In the genomic region with DNA sequence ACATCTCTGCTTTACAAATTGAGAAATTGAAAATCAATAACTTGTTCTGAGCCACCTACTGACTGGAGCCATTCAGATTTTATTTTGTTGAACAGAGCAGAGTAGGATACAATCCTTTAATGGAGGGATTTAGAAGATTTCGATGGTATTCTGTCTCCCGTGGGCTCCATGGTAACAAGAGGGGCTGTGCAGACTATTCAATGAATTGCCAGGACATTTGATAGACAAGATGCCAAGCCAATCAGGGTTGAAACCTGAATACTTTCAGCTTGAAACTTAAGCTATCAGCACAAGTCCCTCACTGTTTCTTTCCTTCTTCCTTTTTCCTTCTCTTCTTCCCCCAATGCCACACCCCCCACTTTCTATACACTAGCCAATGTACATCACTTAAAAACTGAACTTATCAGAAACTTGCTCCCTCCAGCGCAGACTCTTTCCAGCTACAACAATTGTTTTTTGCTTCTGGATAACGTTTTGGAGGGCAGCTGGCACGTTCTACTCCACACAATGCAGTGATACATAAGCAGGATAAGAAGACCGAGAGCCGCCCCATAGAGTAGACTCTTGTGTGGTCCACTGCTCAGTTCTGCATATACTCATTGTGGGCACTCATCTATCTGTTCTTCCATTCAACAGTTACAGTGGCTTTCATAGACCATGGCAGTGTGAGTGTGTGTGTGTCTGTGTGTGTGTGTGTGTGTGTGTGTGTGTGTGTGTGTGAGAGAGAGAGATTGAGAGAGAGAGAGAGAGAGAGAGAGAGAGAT, we compare ENCODE assay signal across 13 mouse cellular contexts.
DNase-seq lines count a peak whose midpoint lies in the region; ATAC-seq lines count a peak whose summit lies in the region.
"Had no signal": no experiment of that assay in that cellular context is flagged by ENCODE, and none has a peak within 500 bp of the region (broad histone marks: within the 10 kb centered on the region; RNA-seq: fewer than 3 reads in every experiment).

No protein-coding gene starts in this region.

- 74% methylated on average over 7 of the region's 7 CpGs for WGBS in embryonic facial prominence, embryonic 14.5 days

- no peak overlapping the region for H3K4me3 ChIP-seq in embryonic facial prominence, embryonic 14.5 days (ENCODE audit: low read depth, low read length)
- H3K4me3 ChIP-seq: neural tube, embryonic 12.5 days had no signal

- H3K9me3 ChIP-seq in embryonic facial prominence, embryonic 14.5 days (ENCODE audit: control insufficient read depth, low read length), result no peaks in the 10 kb centered on the region
- H3K9me3 ChIP-seq: neural tube, embryonic 12.5 days had no signal

- no peak for ATAC-seq in embryonic facial prominence, embryonic 14.5 days (ENCODE audit: low read depth)

- DNase-seq in frontal cortex, postnatal 10 days (ENCODE audit: low spot score in 2 of 2), result peak; percentile 9 to 22
- DNase-seq in frontal cortex, postnatal 14 days (ENCODE audit: low spot score in 2 of 2), result no peak
- DNase-seq in embryonic facial prominence, embryonic 14.5 days (ENCODE audit: low spot score), result peak; percentile 68
- DNase-seq in layer of hippocampus, postnatal 14 days (ENCODE audit: low spot score in 2 of 2), result peak; percentile 20 to 86
- DNase-seq in right cerebral cortex, adult 2 months (ENCODE audit: low spot score in 2 of 2), result peak; percentile 7 to 59
- DNase-seq in gastrocnemius, postnatal 25 days, result no peak
- no peak for DNase-seq in kidney, postnatal 36 days
- DNase-seq in urinary bladder, postnatal 25 days (ENCODE audit: low spot score), result no peak
- DNase-seq: heart, adult 11 months; heart, postnatal 14 days; kidney, adult 9 months had no signal

- H3K4me1 ChIP-seq in embryonic facial prominence, embryonic 14.5 days (ENCODE audit: control insufficient read depth, insufficient read depth, low read length), result no peaks in the 10 kb centered on the region
- H3K4me1 ChIP-seq: neural tube, embryonic 12.5 days had no signal

- H3K36me3 ChIP-seq in embryonic facial prominence, embryonic 14.5 days (ENCODE audit: control insufficient read depth, insufficient read depth, low read length), result no peaks in the 10 kb centered on the region
- H3K36me3 ChIP-seq: neural tube, embryonic 12.5 days had no signal

- no peak overlapping the region for H3K9ac ChIP-seq in embryonic facial prominence, embryonic 14.5 days (ENCODE audit: low read depth, low read length)
- H3K9ac ChIP-seq: neural tube, embryonic 12.5 days had no signal

- H3K27me3 ChIP-seq in embryonic facial prominence, embryonic 14.5 days (replicated peaks; ENCODE audit: control insufficient read depth, insufficient read depth, low read length), result no peaks in the 10 kb centered on the region
- H3K27me3 ChIP-seq: CH12.LX; neural tube, embryonic 12.5 days had no signal

- H3K27ac ChIP-seq in embryonic facial prominence, embryonic 14.5 days (replicated peaks; ENCODE audit: low read depth, low read length), result no peak overlapping the region
- H3K27ac ChIP-seq: neural tube, embryonic 12.5 days had no signal

- no peak overlapping the region for H3K4me2 ChIP-seq in embryonic facial prominence, embryonic 14.5 days (ENCODE audit: low read depth, low read length)
- H3K4me2 ChIP-seq: neural tube, embryonic 12.5 days had no signal

Comparison
In these comparisons a context has a peak if more than half of its experiments do, and no peak if none do; other contexts are left out.
1. DNase-seq: peak in frontal cortex, postnatal 10 days (2 of 2), embryonic facial prominence, embryonic 14.5 days (single experiment), layer of hippocampus, postnatal 14 days (2 of 2) and right cerebral cortex, adult 2 months (2 of 2); none in frontal cortex, postnatal 14 days (0 of 2), gastrocnemius, postnatal 25 days (single experiment), kidney, postnatal 36 days (0 of 2) and urinary bladder, postnatal 25 days (single experiment).